Mouse (Mus musculus): ENCODE results near the gene Gadd45g. TPM values are rescaled to one million over a fixed set of nuclear protein-coding genes. Genes with fewer than 3 reads are reported as not detected.
"Not testable (repeated sequence)": the region's sequence is repeated elsewhere in the genome, so short reads cannot be mapped to it uniquely, and the experiment has no call there.

The Gadd45g gene
- total RNA-seq, 2 experiments from 2014 or later: 16.5 to 24.1 TPM

- no peak for DNase-seq (ENCODE audit: extremely low spot score in 1 of 2, low spot score in 1 of 2)
These were observed 14.0 kb upstream of the Gadd45g start for GRCm38 (mm10) chr13:51832491-51832890.

GRCm38 (mm10) chr13:51833611-51834010, 12.9 kb upstream of the Gadd45g start:
- no peak for DNase-seq (ENCODE audit: extremely low spot score in 1 of 2, low spot score in 1 of 2)

GRCm38 (mm10) chr13:51834024-51834423, 12.5 kb upstream of the Gadd45g start:
- DNase-seq (ENCODE audit: extremely low spot score in 1 of 2, low spot score in 1 of 2): not testable (repeated sequence)

GRCm38 (mm10) chr13:51834520-51834919, 12.0 kb upstream of the Gadd45g start:
- no peak for DNase-seq (ENCODE audit: extremely low spot score in 1 of 2, low spot score in 1 of 2)

DNA sequence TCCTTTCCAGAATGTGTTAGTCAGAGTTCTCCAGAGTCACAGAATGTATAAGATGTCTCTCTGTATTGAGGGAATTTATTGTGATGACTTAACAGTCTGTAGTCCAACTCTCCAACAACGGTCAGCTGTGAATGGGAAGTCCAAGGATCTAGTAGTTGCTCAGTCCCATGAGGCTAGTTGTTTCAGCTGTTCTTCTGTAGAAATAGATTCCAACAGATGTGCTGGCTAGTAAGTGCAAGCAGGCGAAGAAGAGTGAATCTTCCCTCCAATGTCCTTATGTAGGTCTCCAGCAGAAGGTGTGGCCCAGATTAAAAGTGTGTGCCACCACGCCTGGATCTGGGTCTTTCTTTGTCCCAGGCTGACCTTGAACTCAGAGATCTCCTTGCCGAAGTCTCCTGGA, 11.3 kb upstream of the Gadd45g start:
- not testable (repeated sequence) for DNase-seq (ENCODE audit: extremely low spot score in 1 of 2, low spot score in 1 of 2)

DNA sequence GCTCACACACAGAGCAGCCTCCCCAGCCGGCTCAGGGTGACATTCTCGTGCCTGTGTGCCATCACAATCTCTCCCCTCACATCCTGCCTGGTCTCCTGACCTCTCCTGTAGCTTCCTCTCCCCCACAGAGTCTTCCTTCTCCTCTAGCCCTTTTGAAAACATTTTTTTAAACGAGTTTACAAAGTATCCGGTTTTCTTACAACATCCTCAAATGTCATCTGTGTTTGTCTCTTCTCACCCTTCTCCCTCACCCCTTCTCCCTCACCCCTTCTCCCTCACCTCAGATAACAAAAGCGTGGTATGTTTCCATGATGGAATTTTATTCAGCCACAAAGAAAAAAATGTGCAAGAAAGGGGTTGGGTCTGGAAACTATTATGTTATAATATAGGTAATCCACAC, 9.1 kb upstream of the Gadd45g start:
- no peak for DNase-seq (ENCODE audit: extremely low spot score in 1 of 2, low spot score in 1 of 2)

GRCm38 (mm10) chr13:51839250-51840026, 7.0 kb upstream of the Gadd45g start:
- peak in 1 of 2 experiments; percentile 34 for DNase-seq (ENCODE audit: extremely low spot score in 1 of 2, low spot score in 1 of 2)

DNA sequence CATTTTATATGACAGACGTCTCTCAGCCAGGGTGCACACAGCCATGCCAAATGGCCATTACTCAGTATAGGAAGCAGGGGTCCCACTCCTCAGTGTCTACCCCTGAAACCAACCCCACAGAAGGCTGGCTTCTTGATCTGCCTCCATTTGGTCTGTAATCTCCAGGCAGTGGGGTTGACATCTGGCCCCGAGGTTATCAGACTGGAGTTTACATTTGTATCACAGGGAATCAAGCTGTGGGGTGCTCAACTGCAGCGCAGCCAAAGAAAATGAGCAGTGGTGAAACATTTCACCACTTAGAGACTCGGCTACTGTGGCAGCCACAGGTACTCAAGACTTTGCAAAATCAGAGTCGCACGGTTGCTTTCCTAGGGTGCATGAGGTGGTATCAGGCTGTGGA, 5.8 kb upstream of the Gadd45g start:
- no peak for DNase-seq (ENCODE audit: extremely low spot score in 1 of 2, low spot score in 1 of 2)

DNA sequence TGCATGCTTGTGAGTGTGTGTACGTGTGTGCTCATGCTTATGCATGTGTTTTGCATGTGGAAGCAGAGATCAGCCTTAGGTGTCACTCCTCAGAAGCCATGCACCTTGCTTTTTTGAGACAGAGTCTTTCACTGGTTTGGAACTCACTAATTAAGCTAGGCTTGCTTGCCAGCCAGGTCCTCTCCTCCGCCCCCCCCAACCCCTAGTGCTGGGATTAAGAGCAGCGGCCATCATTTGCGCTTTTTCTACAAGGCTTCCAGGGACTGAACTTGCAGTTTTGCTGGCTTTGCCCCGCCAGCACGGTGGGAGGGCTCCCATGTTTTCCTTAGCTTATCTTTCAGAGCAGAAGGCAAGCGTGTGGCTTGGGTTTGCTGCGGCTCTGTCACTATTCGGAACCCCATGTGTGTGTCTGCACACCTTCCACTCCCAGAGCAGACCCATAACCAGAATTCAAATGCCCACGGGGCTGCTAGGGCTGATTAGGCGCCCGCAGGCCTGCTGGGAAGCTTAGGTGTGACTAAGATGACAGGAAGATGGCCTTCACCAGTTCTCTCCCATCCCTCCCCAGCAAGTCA, 4.8 kb upstream of the Gadd45g start:
- no peak for DNase-seq (ENCODE audit: extremely low spot score in 1 of 2, low spot score in 1 of 2)

- DNase-seq (ENCODE audit: extremely low spot score in 1 of 2, low spot score in 1 of 2): no peak
These were observed 4.3 kb upstream of the Gadd45g start for GRCm38 (mm10) chr13:51842191-51842590.

- no peak for DNase-seq (ENCODE audit: extremely low spot score in 1 of 2, low spot score in 1 of 2)
These were observed 3.7 kb upstream of the Gadd45g start for GRCm38 (mm10) chr13:51842773-51843172.

- DNase-seq (ENCODE audit: extremely low spot score in 1 of 2, low spot score in 1 of 2): no peak
These were observed 3.2 kb upstream of the Gadd45g start for GRCm38 (mm10) chr13:51843298-51843697.

DNA sequence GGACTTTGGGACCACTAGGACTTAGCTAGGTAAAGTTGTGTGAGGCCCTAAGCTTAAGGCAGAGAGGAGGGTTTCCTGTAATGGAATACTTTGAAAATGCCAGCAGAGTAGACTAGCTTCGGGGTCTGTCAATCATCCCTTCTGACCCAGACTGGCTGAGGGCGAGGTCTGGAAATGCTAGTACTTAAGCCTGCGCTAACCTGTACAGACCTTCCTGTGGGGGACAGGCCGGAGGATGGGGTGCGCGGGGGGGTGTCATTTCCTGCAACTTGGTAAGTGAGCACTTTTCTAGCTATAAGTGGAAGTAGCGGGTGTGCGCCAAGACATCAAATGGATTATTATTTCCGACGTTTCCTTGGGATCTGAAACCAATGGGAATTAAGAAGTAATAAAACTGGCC, 2.4 kb upstream of the Gadd45g start:
- DNase-seq (ENCODE audit: extremely low spot score in 1 of 2, low spot score in 1 of 2): no peak

DNA sequence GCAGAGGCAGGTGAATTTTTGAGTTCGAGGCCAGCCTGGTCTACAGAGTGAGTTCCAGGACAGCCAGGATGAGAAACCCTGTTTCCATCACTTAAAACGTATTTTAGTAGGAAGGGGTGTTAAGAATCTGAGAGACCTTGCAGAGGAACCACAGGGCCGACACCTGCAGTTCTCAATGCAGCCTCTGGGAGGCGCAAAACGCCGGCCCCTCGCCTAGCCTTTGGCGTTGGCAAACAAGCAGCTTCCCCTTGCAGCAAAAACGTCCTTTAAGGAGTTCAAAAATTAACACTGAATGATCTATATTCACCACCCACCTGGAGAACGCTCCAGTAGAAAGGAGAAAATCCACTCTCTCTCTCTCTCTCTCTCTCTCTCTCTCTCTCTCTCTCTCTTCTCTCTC, 1.8 kb upstream of the Gadd45g start:
- peak; percentile 59 to 74 for DNase-seq (ENCODE audit: extremely low spot score in 1 of 2, low spot score in 1 of 2)

GRCm38 (mm10) chr13:51845072-51845471, 1.4 kb upstream of the Gadd45g start:
- peak in 1 of 2 experiments; percentile 21 for DNase-seq (ENCODE audit: extremely low spot score in 1 of 2, low spot score in 1 of 2)

GRCm38 (mm10) chr13:51845591-51846191, 787 bp upstream of the Gadd45g start:
- DNase-seq (ENCODE audit: extremely low spot score in 1 of 2, low spot score in 1 of 2): peak; percentile 88 to 92

- DNase-seq (ENCODE audit: extremely low spot score in 1 of 2, low spot score in 1 of 2): peak; percentile 62 to 63
These were observed 653 bp downstream of the Gadd45g start for GRCm38 (mm10) chr13:51846868-51847793.

DNA sequence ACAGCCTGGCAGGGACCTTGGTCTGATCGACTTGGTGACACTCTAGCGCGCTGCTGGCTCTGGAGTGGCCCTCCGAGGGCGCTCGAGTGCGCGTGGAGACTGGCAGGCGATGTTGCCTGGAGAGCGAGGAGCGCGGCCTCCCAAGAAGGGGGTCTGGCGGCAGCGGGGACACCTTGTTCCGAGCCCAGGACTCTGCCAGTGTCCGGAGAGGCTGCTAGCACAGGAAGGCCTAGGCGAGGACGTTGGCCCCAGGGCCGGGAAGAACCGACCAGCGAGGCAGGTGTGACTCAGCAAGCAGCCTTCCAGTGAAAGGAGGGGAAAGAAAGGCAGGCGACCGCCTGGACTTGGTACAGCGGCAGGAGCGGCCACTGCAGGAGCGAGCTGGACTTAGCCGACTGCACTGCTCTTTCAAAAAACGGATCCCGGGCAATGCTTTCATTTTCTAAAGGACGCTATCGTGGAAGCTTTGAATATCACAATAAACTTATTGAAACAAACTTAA, 1.6 kb downstream of the Gadd45g start:
- DNase-seq (ENCODE audit: extremely low spot score in 1 of 2, low spot score in 1 of 2): peak; percentile 73 to 82

DNA sequence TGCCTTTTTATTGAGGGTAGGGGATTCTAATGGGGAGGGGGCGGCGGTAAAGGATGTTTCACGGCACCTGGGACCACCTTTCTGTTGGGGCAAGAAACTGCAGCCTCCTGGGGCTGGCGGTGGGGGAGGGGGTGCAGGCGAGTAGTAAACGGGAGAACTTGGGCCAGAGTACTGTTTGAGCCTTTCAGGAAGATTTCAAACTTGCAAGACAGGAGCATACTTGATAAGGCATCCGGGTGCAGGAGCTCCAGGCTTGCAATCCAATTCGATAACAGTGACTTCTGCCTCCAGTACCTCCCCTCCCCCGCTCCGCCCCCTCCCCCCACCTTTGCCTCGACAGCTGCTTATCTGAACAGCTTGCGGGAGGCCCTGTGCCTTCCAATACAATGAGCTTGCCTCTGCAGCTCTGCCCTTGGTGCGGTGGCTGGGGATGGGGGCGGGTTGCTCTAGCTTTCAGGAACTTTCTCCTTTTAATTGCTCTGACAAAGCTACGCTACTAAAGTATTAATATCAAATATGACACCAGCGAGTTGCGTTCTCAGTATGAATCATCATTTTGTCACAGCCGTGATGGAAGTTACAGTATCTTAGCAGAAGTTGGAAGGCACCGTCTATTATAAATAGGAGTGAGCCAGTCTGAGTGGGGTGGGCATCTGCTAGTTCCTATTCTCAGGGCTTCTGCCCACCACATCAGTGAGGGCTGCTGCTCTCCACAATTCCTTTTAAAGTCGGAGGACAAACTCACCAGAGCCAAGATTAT, 2.2 kb downstream of the Gadd45g start:
- peak in 1 of 2 experiments; percentile 33 for DNase-seq (ENCODE audit: extremely low spot score in 1 of 2, low spot score in 1 of 2)

Data from layer of hippocampus, postnatal 25 days (tissue).